Mouse (Mus musculus): Measurements from ENCODE around the gene Pou4f1. TPM values are rescaled to one million over a fixed set of nuclear protein-coding genes. Genes with fewer than 3 reads are reported as not detected.

Pou4f1 gene
- polyA plus RNA-seq, 1 experiment from 2014 or later, result 83.5 TPM

DNA sequence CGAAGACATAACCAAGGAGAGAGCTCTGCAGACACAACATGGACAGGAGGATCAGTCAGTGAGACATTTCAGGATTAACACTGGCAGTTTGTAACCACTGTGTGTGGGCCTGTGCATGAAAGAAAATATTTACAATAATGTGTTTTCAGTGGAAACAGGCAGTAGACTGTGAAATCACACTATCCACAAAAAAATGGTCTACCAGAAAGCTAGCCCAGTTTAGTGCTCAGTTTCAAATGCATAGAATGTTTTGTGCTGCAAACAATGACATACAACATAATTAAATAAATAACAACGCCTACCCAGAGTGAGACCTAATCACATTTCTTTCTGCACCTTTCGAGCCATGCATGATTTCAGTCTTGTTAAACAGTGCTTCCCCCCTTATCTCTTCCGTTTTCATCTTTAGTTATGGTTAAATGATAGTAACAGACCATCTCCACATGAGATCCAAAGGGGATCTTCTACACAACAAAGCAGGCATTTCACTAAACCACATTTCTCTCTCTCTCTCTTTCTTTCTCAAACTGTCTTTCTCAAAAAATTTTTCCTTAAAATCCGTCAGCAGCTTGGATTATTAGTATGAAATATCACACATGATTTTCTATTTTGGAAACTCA is 4.1 kb downstream of the Pou4f1 start:
- Histone ChIP-seq H3K4me2 (peak overlapping the region; percentile 34), H3K9me3 (no peaks in the 10 kb centered on the region), H3K9ac (peak overlapping the region; percentile 39; the same call in 1 of the 2 replicates), H3K4me3 (peak overlapping the region; percentile 62; the same call in 1 of the 2 replicates), H3K27me3 (peaks cover 81% of the 10 kb centered on the region), H3K36me3 (no peaks in the 10 kb centered on the region), H3K27ac (0 out of 2 replicates have a peak overlapping the region, but pooled peaks have one; percentile 30), H3K4me1 (replicated peaks) (peaks cover 44% of the 10 kb centered on the region)
- ATAC-seq (ENCODE audit: low FRiP score), result no peak
- 8% methylated on average over 5 of the region's 5 CpGs for WGBS

DNA sequence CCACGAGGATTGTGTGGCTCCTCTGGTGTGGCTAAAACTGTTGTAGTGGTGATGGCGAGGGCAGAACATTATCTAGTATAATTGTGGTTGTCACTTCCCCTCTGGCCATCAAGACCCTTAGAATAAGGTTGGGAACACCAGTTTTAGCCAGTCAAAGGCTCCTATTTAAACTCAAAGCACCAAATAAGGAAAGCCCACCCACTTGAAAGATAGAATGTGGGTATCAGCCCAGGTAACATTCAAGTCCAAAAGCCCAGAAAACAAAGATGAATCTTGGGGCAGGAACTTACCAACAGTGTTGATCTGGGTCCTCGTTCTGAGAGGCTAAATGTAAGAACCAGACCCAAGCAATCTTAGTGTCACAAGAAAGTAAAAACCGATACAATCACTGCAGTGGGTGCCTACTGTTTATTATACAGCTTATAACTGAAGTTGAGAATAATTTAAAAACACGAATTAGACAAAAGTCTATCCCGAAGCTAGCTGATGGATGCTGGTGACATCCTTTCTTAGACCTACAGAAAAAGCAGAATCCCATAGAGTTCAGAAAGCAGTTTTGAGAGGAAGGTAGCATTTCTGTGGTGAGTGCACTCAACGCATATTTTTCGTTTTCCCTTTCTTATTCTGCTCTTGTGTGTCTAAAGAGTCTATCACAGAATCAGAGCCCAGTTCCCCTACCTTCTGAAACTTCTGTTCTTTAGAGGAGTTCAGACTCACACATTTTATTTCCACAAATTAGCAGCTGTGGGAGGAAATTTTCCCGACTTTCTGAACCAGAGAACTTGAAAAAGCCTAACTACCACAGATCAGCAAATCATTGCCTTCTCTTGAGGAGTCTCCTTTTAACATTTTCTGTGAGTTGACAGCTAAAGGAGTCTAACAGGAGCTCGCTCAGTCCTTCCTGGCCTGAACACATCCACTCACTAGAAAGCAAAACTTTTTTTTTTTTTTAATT is 6.2 kb downstream of the Pou4f1 start:
- Histone ChIP-seq H3K4me2 (peak overlapping the region; percentile 54; the same call in 1 of the 2 replicates), H3K4me3 (no peak overlapping the region), H3K27ac (no peak overlapping the region), H3K9ac (no peak overlapping the region), H3K36me3 (no peaks in the 10 kb centered on the region), H3K4me1 (replicated peaks) (peaks cover 25% of the 10 kb centered on the region), H3K27me3 (peaks cover 78% of the 10 kb centered on the region), H3K9me3 (no peaks in the 10 kb centered on the region)
- ATAC-seq (ENCODE audit: low FRiP score), result no peak
- under 1% methylated on average over 10 of the region's 10 CpGs for WGBS

DNA sequence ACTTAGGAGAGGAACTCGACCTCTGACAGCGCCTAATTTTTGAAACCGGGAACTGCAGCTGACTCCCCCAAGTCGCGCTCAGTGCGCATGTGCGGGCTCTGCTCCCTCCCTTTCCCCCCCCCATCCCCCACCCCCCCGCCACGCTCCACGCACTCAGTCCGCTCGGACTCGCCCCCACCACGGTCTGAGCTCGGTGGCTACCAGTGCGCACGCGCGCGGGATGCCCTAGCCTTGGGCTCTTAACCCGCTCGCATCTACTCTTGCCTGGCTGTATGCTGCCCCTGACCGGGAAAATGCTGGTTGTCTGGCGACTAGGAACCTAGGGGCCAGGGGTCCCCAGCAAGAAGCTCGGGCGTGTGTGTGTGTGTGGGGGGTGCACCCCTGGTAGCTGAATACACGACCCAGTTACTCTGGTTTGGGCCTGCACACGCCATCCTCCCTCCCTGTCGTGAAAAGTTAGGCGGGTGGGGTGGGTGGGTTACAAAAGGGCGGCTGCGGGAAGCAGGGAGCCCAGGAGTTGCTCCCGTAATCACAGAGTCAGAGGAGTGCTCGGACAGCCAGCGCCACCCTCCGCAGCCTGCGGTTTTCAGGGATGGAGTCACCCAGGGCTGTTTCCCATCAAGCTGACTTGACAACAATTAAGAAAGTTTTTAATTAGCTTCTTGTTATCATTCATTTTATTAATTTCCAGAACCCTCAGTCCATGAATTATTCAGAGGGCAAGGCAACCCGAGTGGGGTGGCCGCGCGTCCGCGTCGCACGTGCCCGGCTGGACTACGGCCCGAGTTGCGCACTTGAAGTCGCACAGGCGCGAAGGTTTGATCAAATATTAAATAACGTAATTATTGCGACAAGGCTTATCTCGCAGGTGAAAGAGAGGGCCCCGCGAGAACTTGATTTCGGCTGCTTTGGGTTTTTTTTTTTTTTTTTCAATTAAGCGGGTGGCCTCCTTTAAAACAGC is 7.2 kb downstream of the Pou4f1 start:
- H3K4me3 ChIP-seq, result peak overlapping the region; percentile 31
- H3K27ac ChIP-seq, result peak overlapping the region; percentile 35; the same call in 1 of the 2 replicates
- H3K36me3 ChIP-seq, result no peaks in the 10 kb centered on the region
- H3K27me3 ChIP-seq, result peaks cover 72% of the 10 kb centered on the region
- WGBS, result under 1% methylated on average over 53 of the region's 59 CpGs
- H3K4me1 ChIP-seq (replicated peaks), result peaks cover 19% of the 10 kb centered on the region
- no peaks in the 10 kb centered on the region for H3K9me3 ChIP-seq
- peak; percentile 86 for ATAC-seq (ENCODE audit: low FRiP score)
- peak overlapping the region; percentile 54 for H3K4me2 ChIP-seq
- no peak overlapping the region for H3K9ac ChIP-seq

DNA sequence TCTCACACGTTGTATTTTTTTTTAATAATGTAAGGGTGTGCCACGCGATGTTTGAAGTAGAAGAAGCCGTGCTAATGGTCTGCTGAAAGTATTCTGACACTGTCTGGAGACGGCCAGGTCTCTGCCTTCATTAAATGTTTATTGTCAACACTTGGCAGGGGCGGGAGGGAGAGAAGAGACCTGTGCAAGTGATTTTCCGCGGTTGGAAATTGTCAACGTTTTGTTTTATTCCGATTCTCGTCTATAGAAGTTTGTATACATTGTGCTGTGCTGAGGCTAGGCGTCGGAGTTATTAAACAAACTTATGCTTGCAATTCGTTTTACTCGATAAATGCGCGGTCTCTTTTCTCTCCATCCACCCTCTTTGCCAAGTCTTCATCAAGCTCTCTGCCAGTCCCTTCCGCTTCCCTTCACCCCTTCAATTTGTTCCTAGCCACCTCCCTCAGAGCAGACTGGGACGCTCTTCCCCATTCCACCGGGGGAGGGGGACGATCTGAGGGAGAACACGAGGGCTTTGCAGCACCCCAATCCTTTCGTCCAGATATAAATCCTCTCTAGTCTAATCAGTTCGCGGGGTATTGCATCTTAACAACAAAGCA is 8.2 kb downstream of the Pou4f1 start:
- peak overlapping the region; percentile 31; the same call in 1 of the 2 replicates for H3K4me3 ChIP-seq
- H3K4me1 ChIP-seq (replicated peaks), result peaks cover 16% of the 10 kb centered on the region
- no peak for ATAC-seq (ENCODE audit: low FRiP score)
- H3K27ac ChIP-seq, result peak overlapping the region; percentile 55; the same call in 1 of the 2 replicates
- peak overlapping the region; percentile 54 for H3K4me2 ChIP-seq
- no peaks in the 10 kb centered on the region for H3K9me3 ChIP-seq
- WGBS, result under 1% methylated on average over 25 of the region's 25 CpGs
- no peaks in the 10 kb centered on the region for H3K36me3 ChIP-seq
- H3K9ac ChIP-seq, result no peak overlapping the region
- peaks cover 69% of the 10 kb centered on the region for H3K27me3 ChIP-seq

DNA sequence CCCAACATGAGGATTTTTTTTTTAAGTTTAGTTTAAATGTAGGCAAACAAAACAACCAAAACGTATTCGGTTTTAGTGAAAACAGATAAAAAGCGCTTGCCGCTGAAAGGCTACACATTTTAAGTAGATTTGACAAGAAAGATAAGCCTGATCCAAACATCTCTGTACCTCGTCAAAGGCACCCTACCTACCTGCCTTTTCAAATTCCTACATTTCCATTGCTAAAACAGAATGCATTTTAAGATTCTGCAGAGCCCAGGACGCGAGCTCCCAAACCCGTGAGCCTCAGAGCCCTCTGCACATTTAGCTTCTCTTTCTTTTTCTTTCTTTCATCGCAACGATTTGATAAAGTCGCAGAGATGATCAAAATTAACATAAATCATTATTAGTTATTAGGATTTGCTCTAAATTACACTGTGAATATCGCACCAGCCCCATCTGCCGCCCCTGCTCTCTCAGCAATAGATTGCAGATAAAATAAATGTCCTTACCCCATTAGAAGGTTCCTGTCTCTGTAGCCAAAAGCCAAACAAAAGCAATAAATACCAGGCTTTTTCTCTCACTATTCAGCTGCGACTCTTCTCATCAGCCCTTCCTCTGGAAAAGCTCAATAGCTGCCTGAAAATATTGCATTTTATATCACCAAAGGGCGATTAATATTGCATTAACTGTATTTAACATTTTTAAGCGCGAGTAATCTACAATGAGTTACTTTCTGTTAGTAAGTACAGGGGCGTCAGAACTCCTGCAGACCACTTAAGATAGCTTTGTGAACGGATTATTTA is 8.9 kb downstream of the Pou4f1 start:
- WGBS, result under 1% methylated on average over 19 of the region's 19 CpGs
- H3K27ac ChIP-seq, result peak overlapping the region; percentile 55; the same call in 1 of the 2 replicates
- H3K27me3 ChIP-seq, result peaks cover 71% of the 10 kb centered on the region
- no peak for ATAC-seq (ENCODE audit: low FRiP score)
- H3K4me1 ChIP-seq (replicated peaks), result peaks cover 16% of the 10 kb centered on the region
- no peaks in the 10 kb centered on the region for H3K36me3 ChIP-seq
- peak overlapping the region; percentile 22; the same call in 1 of the 2 replicates for H3K4me3 ChIP-seq
- H3K9me3 ChIP-seq, result no peaks in the 10 kb centered on the region
- H3K4me2 ChIP-seq, result peak overlapping the region; percentile 54
- H3K9ac ChIP-seq, result no peak overlapping the region; the same call in none of the 2 replicates

DNA sequence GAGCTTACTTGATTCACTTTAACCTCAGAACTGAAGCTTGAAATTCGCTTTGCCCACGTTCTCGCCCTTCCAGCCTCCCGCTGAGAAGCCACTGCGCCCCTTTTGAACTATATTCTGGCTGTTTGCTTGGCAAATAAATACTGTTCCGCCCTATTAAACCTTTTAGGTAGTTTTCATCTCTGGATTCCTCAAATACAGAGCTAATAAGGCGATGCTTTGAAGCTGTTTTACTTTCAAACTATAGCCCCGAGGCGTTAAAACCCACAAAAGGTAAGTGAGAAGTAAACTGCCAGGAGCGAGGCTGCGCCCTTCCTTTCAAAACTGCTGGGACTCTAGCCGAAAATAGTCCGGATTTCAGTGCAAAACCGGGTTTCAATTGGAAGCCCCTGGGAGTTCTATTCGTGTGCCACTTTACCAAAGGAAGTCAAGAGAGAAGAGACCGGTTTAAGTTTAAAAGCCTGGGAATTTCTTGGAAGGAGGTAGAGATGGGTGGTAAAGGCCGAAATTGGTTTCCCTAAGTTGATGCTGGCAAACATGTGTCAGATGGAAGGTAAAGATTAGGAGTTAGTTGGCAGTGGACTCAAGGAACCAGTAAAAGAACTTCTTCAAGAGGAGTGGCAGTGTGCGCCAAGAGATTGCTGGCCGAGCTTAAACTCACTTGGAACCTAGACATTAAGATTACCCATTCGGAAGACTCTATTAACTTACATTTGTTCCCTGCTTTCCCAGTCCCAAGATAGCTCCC is 9.7 kb downstream of the Pou4f1 start:
- Histone ChIP-seq H3K9ac (no peak overlapping the region; the same call in 1 of the 2 replicates), H3K4me2 (peak overlapping the region; percentile 54), H3K4me3 (peak overlapping the region; percentile 22), H3K27me3 (peaks cover 71% of the 10 kb centered on the region), H3K9me3 (no peaks in the 10 kb centered on the region), H3K36me3 (no peaks in the 10 kb centered on the region), H3K4me1 (replicated peaks) (peaks cover 16% of the 10 kb centered on the region), H3K27ac (peak overlapping the region; percentile 55; the same call in 1 of the 2 replicates)
- no peak for ATAC-seq (ENCODE audit: low FRiP score)
- 2% methylated on average over 20 of the region's 20 CpGs for WGBS

DNA sequence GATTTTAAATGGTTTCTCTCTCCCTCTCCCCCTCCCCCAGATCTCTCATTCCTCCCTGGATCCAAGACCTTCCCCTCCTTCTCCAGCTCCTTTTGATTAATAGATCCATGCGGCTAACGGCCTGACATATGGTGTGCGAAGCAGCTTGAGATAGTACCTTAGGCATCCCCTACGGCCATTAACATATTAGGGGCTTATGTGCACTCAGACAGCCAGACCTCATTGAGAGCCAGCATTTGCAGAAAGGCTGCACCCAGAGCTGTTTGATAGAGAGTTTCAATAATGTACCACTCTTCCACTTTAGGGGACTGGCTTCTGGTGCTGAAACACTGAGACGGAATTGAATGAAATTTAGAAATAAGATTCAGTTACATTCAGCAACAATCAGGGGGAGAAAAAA is 10.8 kb downstream of the Pou4f1 start:
- peak; percentile 46 for ATAC-seq (ENCODE audit: low FRiP score)
- Histone ChIP-seq H3K9ac (no peak overlapping the region), H3K4me1 (replicated peaks) (peaks cover 16% of the 10 kb centered on the region), H3K27me3 (peaks cover 73% of the 10 kb centered on the region), H3K36me3 (no peaks in the 10 kb centered on the region), H3K4me3 (no peak overlapping the region), H3K4me2 (no peak overlapping the region), H3K9me3 (no peaks in the 10 kb centered on the region), H3K27ac (peak overlapping the region; percentile 30; the same call in 1 of the 2 replicates)
- under 1% methylated on average over 5 of the region's 5 CpGs for WGBS

DNA sequence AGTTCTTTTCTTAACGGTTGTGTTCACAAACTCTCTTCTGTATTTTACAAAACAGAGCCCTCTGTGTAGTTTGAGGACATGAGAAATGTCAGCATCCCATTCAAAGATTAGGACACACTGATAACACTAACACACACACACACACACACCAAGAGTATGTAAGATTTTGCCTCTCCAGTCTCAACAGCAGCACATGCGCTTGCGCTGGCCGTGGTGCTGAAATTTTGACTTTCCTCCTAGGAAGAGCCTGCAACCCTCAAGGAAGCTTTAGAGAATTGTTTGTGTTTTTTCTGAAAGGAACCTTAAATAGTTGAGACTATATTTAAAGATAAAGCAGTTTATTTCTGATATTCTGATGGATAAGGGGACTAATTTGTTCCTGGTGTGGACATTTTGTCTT is 14.0 kb downstream of the Pou4f1 start:
- no peaks in the 10 kb centered on the region for H3K36me3 ChIP-seq
- H3K4me2 ChIP-seq, result no peak overlapping the region
- 15% methylated on average over 4 of the region's 4 CpGs for WGBS
- H3K9ac ChIP-seq, result no peak overlapping the region
- no peak overlapping the region for H3K4me3 ChIP-seq
- ATAC-seq (ENCODE audit: low FRiP score), result no peak
- H3K27ac ChIP-seq, result no peak overlapping the region
- peaks cover 65% of the 10 kb centered on the region for H3K27me3 ChIP-seq
- peaks cover 1% of the 10 kb centered on the region; the same call in 1 of the 2 replicates for H3K4me1 ChIP-seq (replicated peaks)
- H3K9me3 ChIP-seq, result no peaks in the 10 kb centered on the region

DNA sequence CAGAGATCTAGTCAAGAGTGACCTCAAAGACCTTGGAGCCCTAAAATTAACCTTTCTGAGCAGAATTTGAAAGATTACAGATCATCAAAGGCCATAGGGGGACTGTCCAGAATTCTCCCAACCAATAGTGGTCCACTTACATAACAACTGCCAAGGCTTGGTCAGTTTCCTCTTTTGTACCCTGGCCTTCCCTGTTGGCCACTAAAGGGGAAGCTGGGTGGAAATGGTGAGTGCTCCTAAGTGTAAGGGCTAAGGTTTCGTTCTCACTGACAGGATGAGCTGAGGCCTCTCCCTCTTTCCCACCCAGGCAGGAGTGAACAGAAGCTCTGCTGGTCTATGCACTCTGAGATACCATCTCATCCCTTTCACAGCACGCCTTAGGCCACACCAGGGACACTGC is 33.5 kb downstream of the Pou4f1 start:
- no peak overlapping the region for H3K4me3 ChIP-seq
- no peaks in the 10 kb centered on the region for H3K9me3 ChIP-seq
- H3K4me2 ChIP-seq, result no peak overlapping the region
- no peaks in the 10 kb centered on the region for H3K27me3 ChIP-seq
- H3K9ac ChIP-seq, result no peak overlapping the region
- 66% methylated on average over 2 of the region's 2 CpGs for WGBS
- H3K27ac ChIP-seq, result no peak overlapping the region
- no peaks in the 10 kb centered on the region for H3K36me3 ChIP-seq
- ATAC-seq (ENCODE audit: low FRiP score), result no peak
- H3K4me1 ChIP-seq (replicated peaks), result no peaks in the 10 kb centered on the region

DNA sequence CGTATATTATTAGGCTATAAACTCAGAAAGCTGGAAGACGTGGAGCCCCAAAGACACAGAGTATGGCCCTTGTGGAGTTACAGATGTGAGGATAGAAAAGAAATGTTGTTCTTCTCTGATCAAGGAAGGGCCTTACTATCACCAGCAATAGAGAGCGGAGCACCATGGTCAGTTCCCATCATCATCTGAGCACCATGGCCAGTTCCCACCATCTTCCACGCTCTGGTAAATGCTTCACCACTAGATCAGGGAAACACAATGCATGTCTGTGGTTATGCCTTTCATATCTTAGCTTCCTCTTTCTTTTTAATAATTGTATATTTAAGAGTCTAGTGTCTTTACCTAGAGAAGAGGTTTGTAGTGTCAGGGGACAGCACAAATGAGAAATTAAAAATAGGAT is 37.0 kb downstream of the Pou4f1 start:
- 86% methylated on average over 4 of the region's 4 CpGs for WGBS
- no peak for ATAC-seq (ENCODE audit: low FRiP score)
- Histone ChIP-seq H3K9me3 (no peaks in the 10 kb centered on the region), H3K36me3 (no peaks in the 10 kb centered on the region), H3K9ac (no peak overlapping the region), H3K27me3 (no peaks in the 10 kb centered on the region), H3K4me1 (replicated peaks) (no peaks in the 10 kb centered on the region), H3K27ac (no peak overlapping the region), H3K4me3 (no peak overlapping the region), H3K4me2 (no peak overlapping the region)
